Mouse (Mus musculus): ENCODE data around the gene Dpp6. TPM values are rescaled to one million over a fixed set of nuclear protein-coding genes. Genes with fewer than 3 reads are reported as not detected.

Dpp6 gene
- polyA plus RNA-seq, 1 experiment from 2014 or later = 88.3 TPM

- WGBS = 93% methylated on average over 1 of the region's 1 CpGs
Measured at GRCm38 (mm10) chr5:27744944-27745343, 927.9 kb downstream of the Dpp6 start.

DNA sequence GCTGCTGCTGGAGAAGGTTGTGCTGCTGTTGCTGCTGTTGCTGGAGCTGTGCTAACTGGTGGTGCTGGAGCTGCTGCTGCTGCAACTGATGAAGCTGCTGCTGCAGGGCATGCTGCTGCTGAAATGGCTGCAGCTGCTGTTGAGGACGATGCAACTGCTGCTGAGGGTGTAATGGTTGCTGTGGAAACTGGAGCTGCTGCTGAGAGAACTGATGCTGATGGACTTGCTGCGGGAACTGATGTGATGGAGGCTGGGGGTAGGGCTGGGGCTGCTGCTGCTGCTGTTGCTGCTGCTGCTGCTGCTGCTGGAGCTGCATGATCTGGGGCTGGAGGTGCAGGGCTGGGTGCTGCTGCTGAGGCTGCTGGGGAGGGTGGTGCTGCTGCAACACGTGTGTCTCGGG lies 948.8 kb downstream of the Dpp6 start:
- Histone ChIP-seq H3K27me3 (replicated peaks) (no peaks in the 10 kb centered on the region), H3K9ac (replicated peaks) (no peak overlapping the region), H3K9me3 (replicated peaks) (no peaks in the 10 kb centered on the region), H3K36me3 (peaks cover 70% of the 10 kb centered on the region), H3K4me1 (no peaks in the 10 kb centered on the region), H3K27ac (replicated peaks) (no peak overlapping the region), H3K4me3 (replicated peaks) (no peak overlapping the region), H3K4me2 (no peak overlapping the region)
- no peak for ATAC-seq (ENCODE audit: low FRiP score)
- 62% methylated on average over 4 of the region's 4 CpGs for WGBS

More at GRCm38 (mm10) chr5:27744944-27745343, 927.9 kb downstream of the Dpp6 start:
- Histone ChIP-seq H3K9ac (replicated peaks) (no peak overlapping the region), H3K4me3 (replicated peaks) (no peak overlapping the region), H3K4me2 (no peak overlapping the region), H3K27ac (replicated peaks) (no peak overlapping the region), H3K27me3 (replicated peaks) (no peaks in the 10 kb centered on the region), H3K36me3 (peaks cover 60% of the 10 kb centered on the region), H3K9me3 (replicated peaks) (no peaks in the 10 kb centered on the region), H3K4me1 (no peaks in the 10 kb centered on the region)
- ATAC-seq (ENCODE audit: low FRiP score) = no peak

GRCm38 (mm10) chr5:27767948-27768347 lies 950.9 kb downstream of the Dpp6 start:
- no peak overlapping the region for H3K4me3 ChIP-seq (replicated peaks)
- no peaks in the 10 kb centered on the region for H3K4me1 ChIP-seq
- 62% methylated on average over 5 of the region's 5 CpGs for WGBS
- no peak overlapping the region for H3K27ac ChIP-seq (replicated peaks)
- peaks cover 68% of the 10 kb centered on the region for H3K36me3 ChIP-seq
- no peaks in the 10 kb centered on the region for H3K9me3 ChIP-seq (replicated peaks)
- H3K4me2 ChIP-seq = no peak overlapping the region
- ATAC-seq (ENCODE audit: low FRiP score) = no peak
- H3K9ac ChIP-seq (replicated peaks) = no peak overlapping the region
- H3K27me3 ChIP-seq (replicated peaks) = no peaks in the 10 kb centered on the region
